Comparison of ENCODE assay signal across 8 mouse cellular contexts in the genomic region with DNA sequence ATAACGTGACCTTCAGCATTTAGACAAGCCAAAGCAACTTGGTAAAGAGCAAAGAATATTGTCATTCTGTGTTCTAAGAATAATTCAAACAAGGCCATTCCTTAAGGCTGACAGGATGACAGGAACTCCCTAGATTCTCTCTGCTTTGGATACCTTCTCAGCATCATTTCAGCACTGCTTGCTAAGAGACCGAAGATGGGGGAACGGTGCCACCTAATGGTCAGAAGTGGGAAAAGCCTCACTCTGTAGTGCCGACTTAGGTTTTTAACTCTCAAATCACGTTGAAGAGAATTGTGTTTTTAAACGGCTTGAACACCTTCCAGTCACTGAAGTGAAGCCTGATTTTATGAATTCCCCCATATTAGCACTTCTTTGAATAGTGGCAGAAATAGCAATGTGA.
A peak's percentile ranks its signal among the peaks of the same experiment; 100 is the strongest.
DNase-seq lines count a peak whose midpoint lies in the region; ATAC-seq and TF ChIP-seq lines count a peak whose summit lies in the region.

No protein-coding gene starts in this region.

- H3K27ac ChIP-seq in kidney, adult 2 months (ENCODE audit: insufficient read depth, low read depth, low read length), result no peak overlapping the region
- H3K27ac ChIP-seq in midbrain, embryonic 15.5 days, result no peak overlapping the region
- no peak overlapping the region for H3K27ac ChIP-seq in testis, adult 2 months (ENCODE audit: control insufficient read depth, insufficient read depth, low read depth, low read length)

- no peak overlapping the region for H3K4me3 ChIP-seq in kidney, adult 2 months (ENCODE audit: insufficient read depth, low read depth, low read length)
- no peak overlapping the region for H3K4me3 ChIP-seq in midbrain, embryonic 15.5 days
- H3K4me3 ChIP-seq in testis, adult 2 months (ENCODE audit: control insufficient read depth, low read depth, low read length), result no peak overlapping the region

- WGBS in kidney, adult 2 months, result 9% methylated on average over 6 of the region's 6 CpGs
- WGBS in midbrain, embryonic 15.5 days, result 7% methylated on average over 6 of the region's 6 CpGs

- no peak overlapping the region for H3K4me2 ChIP-seq in midbrain, embryonic 15.5 days

- no peaks in the 10 kb centered on the region for H3K4me1 ChIP-seq in kidney, adult 2 months (ENCODE audit: control insufficient read depth, insufficient read depth, low read length)
- peaks cover 4% of the 10 kb centered on the region; the same call in 1 of the 2 replicates for H3K4me1 ChIP-seq in midbrain, embryonic 15.5 days
- H3K4me1 ChIP-seq in testis, adult 2 months (ENCODE audit: control insufficient read depth, insufficient read depth, low read length), result no peaks in the 10 kb centered on the region

- no peaks in the 10 kb centered on the region for H3K9me3 ChIP-seq in midbrain, embryonic 15.5 days

- TF ChIP-seq CTCF in kidney, adult 2 months (conservative IDR thresholded peaks at IDR 0.05; ENCODE audit: insufficient read depth, insufficient read length, low read depth, low read length), result peak; percentile 86
- peak; percentile 9; the same call in 1 of the 2 replicates for TF ChIP-seq CTCF in testis, adult 2 months (IDR thresholded peaks at IDR 0.05; ENCODE audit: control insufficient read depth, insufficient read depth, insufficient replicate concordance, low read depth, low read length)

- no peak for TF ChIP-seq POLR2A in kidney, adult 2 months (IDR thresholded peaks at IDR 0.05; ENCODE audit: low read depth, low read length)
- no peak for TF ChIP-seq POLR2A in testis, adult 2 months (IDR thresholded peaks at IDR 0.05; ENCODE audit: control insufficient read depth, low read depth, low read length)

- ATAC-seq in midbrain, embryonic 15.5 days (replicated peaks), result peak; percentile 93

- intact Hi-C loops in left cerebral cortex, postnatal 25 days (cut with DNase I), result loop anchor here (2.0 to 5.0 kb wide), 2 partner anchors 963 to 1022 kb away; no protein-coding TSS in a partner anchor

- no peak overlapping the region for H3K9ac ChIP-seq in midbrain, embryonic 15.5 days

- DNase-seq in thymus, postnatal 14 days, result peak; percentile 4
- DNase-seq in thymus, postnatal 10 days (ENCODE audit: low spot score in 2 of 2), result no peak
- peak; percentile 80 for DNase-seq in cerebellum, adult 9-11 months
- DNase-seq in frontal cortex, postnatal 10 days (ENCODE audit: low spot score in 2 of 2), result peak; percentile 63 to 79
- peak; percentile 54 for DNase-seq in kidney, adult 2 months
- peak; percentile 82 to 91 for DNase-seq in left cerebral cortex, postnatal 25 days (ENCODE audit: low spot score in 2 of 2)

- no peaks in the 10 kb centered on the region for H3K36me3 ChIP-seq in kidney, adult 2 months (ENCODE audit: control insufficient read depth, insufficient read depth, low read length)
- H3K36me3 ChIP-seq in midbrain, embryonic 15.5 days (replicated peaks), result no peaks in the 10 kb centered on the region
- H3K36me3 ChIP-seq in testis, adult 2 months (ENCODE audit: control insufficient read depth, insufficient read depth, low read length), result no peaks in the 10 kb centered on the region

- no peaks in the 10 kb centered on the region for H3K27me3 ChIP-seq in kidney, adult 2 months (replicated peaks; ENCODE audit: control insufficient read depth, insufficient read depth, low read length)
- no peaks in the 10 kb centered on the region for H3K27me3 ChIP-seq in midbrain, embryonic 15.5 days (replicated peaks)
- no peaks in the 10 kb centered on the region for H3K27me3 ChIP-seq in testis, adult 2 months (ENCODE audit: control insufficient read depth, insufficient read depth, low read length)

Comparison
In these comparisons a context has a peak if more than half of its experiments do, and no peak if none do; other contexts are left out.
1. DNase-seq: peak in thymus, postnatal 14 days (single experiment), cerebellum, adult 9-11 months (single experiment), frontal cortex, postnatal 10 days (2 of 2), kidney, adult 2 months (single experiment) and left cerebral cortex, postnatal 25 days (2 of 2); none in thymus, postnatal 10 days (0 of 2).